Mouse (Mus musculus) C3H10T1/2 (cell line): ENCODE results near the gene Ribc1. TPM values are rescaled to one million over a fixed set of nuclear protein-coding genes. Genes with fewer than 3 reads are reported as not detected.

Experiments
- polyA plus RNA-seq, 2 experiments: library from polyadenylated mRNA; unstranded; fragments of >200 nt; fragmentation: generic; extraction: Trizol; gene quantifications; one replicate each; pipeline ENCODE4 v1.2.1; 2012; ENCODE audit warnings: missing spikeins in 2 of 2

Ribc1 gene
- under 1 TPM; 0.34 to 0.99 TPM for polyA plus RNA-seq

GRCm38 (mm10) chrX:152016151-152017145 lies at the start of gene Ribc1, which contains the start of gene Smc1a:
TSS of gene Ribc1 (minus strand) at chrX:152016295.
TSS of gene Smc1a (plus strand) at chrX:152016428.

GRCm38 (mm10) chrX:152001737-152002710 lies 14.1 kb downstream of the Ribc1 start, which contains the start of gene Hsd17b10:
TSS of gene Hsd17b10 (plus strand) at chrX:152001845.

Other genes with a start within 250 kb of the Ribc1 start
- gene Huwe1, start 215.5 kb downstream of the Ribc1 start, polyA plus RNA-seq = 10 to 100 TPM in 1 of 2 experiments, 1 to 10 TPM in 1; 2.8 to 33.4 TPM
- 100 to 1,000 TPM; 266 to 268 TPM for gene Hsd17b10, start 14.4 kb downstream of the Ribc1 start, polyA plus RNA-seq
- 10 to 100 TPM in 1 of 2 experiments, 1 to 10 TPM in 1; 5.5 to 30.1 TPM for gene Smc1a, start 133 bp upstream of the Ribc1 start, polyA plus RNA-seq
- 10 to 100 TPM; 10.9 to 36.2 TPM for gene Iqsec2, start 128.0 kb upstream of the Ribc1 start, polyA plus RNA-seq
- 10 to 100 TPM; 15.7 to 36.0 TPM for gene Kdm5c, start 216.7 kb upstream of the Ribc1 start, polyA plus RNA-seq